Mouse (Mus musculus) cerebellum, postnatal 4 days (tissue): Measurements from ENCODE around the gene Fgfr2.

ENCODE experiments used
- DNase-seq, 2 experiments: peaks; one replicate each; pipeline ENCODE4 v3.0.0; 2022; ENCODE audit warnings: low spot score in 2 of 2, mixed read lengths in 1 of 2

Gene Fgfr2

GRCm38 (mm10) chr7:132183892-132184404 is 939.2 kb downstream of the Fgfr2 start:
- peak in 1 of 2 experiments; percentile 35 for DNase-seq

GRCm38 (mm10) chr7:132181586-132182198 is 941.5 kb downstream of the Fgfr2 start:
- no peak for DNase-seq

- DNase-seq = no peak
Observed at GRCm38 (mm10) chr7:132181042-132181441, 942.1 kb downstream of the Fgfr2 start.

DNA sequence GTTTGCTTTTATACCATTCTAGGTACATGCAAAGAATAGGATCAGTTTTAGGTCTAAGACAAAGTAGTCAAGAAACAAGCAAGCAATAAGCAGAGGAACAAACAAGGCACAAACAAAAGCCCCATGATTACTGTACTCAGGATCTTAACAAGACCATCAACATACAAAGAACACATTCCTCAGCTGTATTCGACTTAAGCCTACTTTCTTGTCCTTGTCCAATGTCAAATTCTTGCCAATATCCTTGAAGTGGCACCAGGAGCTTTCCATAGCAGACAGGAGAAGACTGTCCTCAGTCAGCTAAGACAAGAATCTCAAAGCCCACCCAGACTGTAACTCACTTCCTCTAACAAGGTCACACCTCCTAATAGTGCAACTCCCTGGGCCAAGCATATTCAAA is 944.1 kb downstream of the Fgfr2 start:
- DNase-seq = no peak

- no peak for DNase-seq
Observed at GRCm38 (mm10) chr7:132174787-132175186, 948.4 kb downstream of the Fgfr2 start.

GRCm38 (mm10) chr7:132174296-132174695 is 948.9 kb downstream of the Fgfr2 start:
- DNase-seq = no peak

DNA sequence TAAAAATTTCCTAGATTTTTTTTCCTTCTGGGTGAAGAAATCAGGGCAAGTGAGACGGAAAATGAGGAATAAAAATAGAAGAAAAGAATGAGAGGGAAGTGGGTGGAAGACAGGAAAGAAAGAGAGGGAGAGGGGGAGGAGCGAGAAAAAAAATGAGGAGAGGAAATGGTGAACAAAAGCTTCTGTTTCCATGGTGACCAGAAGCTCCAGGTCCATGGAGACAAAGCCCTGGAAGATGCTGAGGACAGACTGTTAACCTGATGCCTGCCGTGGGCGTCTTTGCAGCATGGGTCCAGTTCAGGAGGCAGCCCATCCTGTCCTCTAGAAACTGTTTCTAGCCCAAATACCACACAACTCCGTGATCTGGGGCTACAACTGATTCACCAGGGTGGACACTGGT is 950.9 kb downstream of the Fgfr2 start:
- DNase-seq = no peak

- no peak for DNase-seq
Observed at GRCm38 (mm10) chr7:132171716-132172115, 951.4 kb downstream of the Fgfr2 start.

GRCm38 (mm10) chr7:132169419-132170169 is 953.6 kb downstream of the Fgfr2 start:
- no peak for DNase-seq

DNA sequence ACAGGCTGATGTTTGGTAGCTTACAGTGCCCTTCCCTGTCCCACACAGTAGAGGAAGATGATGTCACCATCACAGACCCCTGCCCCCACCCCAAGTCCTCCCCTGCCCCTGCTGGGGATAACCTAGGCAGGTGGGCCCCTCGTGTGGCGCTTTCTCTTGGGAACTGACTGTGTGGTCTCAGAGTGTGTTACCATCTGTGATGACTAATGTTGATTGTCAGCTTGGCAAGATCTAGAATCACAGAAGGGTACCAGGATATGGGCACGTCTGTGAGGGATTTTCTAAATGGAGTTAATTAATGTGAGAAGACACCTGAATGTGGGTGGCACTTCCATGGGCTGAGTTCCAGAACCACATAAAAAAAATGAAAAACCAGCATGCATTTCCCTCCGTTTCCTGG is 955.9 kb downstream of the Fgfr2 start:
- DNase-seq = no peak

DNA sequence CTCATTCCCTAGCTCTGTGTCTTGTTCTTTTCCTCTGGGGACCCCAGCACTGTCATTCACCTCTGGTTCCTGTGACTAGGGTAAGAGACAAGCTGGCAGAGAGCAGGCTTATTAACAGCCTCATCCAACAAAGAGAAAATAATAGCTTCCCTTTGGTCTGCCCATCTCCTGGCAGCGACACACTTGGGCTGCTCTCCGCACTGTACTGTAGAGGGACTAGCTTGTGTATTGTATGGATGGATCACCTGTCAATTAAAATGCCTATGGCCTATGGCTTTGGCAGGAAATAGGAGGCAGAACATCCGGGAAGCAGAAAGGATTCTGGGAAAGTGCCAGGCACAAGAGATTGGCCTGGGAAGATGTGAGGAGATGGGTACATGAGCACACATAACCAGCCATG is 960.9 kb downstream of the Fgfr2 start:
- no peak for DNase-seq

DNA sequence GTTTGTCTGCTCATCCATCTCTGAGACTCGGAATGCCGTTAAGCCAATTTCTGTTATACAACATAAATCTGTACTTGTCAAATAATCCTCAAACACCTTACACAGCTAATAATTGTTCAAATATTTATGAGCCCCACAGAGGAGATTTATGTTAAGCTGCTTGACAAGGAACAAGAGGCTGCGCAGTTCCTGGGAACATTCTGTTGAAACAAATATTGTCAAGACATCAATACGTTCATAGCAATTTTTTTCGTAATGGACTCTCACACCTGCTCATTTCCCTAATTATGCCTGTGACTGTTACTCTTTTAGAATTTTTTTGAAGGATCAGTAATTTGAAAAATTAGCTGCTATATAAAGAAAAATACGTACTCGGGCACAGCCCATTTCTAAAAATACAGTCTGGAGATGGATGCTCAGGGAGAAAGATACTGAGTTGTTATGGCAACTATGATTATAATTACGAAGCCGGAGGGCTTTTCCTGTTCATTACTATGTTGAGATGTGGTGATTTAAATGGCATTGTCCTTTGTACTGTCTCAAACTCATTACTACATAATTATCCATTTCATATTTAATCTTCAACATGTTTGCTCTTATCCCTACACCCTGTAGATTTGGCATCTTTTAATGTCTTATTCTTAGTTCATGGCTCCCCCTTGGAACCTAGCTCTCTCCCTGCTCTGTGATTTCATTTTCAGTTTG is 964.7 kb downstream of the Fgfr2 start:
- no peak for DNase-seq

GRCm38 (mm10) chr7:132154368-132154961 is 968.7 kb downstream of the Fgfr2 start, which contains the start of gene Cpxm2:
Gene Cpxm2, minus strand, starts transcription at chr7:132154739.
- DNase-seq = no peak

GRCm38 (mm10) chr7:132153725-132154147 is 969.4 kb downstream of the Fgfr2 start:
- DNase-seq = peak in 1 of 2 experiments; percentile 24

- no peak for DNase-seq
Observed at GRCm38 (mm10) chr7:132145227-132145800, 977.8 kb downstream of the Fgfr2 start.

DNA sequence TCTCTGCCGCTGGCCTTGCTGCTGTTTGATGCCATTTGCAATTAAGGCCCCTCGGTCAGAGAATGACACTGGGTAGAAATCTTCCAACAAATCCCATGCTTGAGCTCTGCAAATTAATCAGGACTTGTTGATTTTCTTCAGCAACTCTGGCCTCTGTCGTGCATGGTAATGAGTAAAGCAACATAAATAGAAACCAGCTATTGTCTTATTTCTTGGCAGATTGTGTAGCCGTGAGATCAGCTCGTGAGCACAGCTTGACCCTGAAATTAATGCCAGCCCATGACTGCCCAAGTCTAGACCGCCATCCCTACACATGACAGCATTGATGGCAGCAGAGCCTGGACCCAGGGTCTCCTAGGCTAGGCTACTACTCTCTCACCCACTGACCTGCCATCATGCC is 994.5 kb downstream of the Fgfr2 start:
- no peak for DNase-seq

DNA sequence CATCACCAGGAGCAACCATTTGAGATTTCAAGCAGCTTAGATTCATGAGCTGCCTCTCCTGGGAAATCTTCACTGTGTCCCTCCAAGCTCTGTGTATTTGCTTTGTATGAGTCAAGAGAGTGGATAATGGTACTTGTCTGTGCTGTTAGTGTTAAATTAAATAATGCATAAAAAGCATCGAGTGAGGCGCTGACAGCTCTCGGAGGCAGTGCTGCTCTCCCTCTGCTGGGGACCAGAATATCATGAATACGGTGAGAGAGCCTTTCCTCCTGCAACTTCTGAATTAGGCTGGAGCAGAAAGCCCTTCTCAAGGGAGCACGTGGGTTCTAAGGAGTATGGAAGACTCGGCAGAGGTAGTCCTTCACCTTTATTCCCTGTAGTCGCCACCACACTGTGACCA is 998.2 kb downstream of the Fgfr2 start:
- DNase-seq = no peak

DNA sequence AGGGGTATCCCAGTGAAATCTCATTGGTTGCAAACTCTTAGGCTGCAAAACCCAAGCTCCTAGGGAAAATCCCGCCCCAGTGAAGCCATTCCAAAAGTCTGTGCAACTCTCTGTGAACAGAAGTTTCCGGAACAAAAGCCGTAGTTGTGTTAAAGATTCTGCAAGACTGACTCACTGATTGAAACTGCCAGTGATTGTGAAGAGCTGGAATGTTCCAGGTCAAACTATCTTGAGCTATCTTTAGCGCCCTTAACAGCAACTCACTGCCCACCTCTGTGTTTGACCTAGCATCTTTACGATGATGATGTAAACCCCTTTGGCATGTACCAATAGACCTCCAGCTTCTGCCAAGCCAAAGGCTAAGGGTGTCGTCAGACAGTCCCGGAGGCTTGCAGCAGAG is 999.9 kb downstream of the Fgfr2 start:
- no peak for DNase-seq

GRCm38 (mm10) chr7:132119817-132120216 is 1003.3 kb downstream of the Fgfr2 start:
- DNase-seq = no peak

- no peak for DNase-seq
Observed at GRCm38 (mm10) chr7:132111770-132112169, 1011.4 kb downstream of the Fgfr2 start.

DNA sequence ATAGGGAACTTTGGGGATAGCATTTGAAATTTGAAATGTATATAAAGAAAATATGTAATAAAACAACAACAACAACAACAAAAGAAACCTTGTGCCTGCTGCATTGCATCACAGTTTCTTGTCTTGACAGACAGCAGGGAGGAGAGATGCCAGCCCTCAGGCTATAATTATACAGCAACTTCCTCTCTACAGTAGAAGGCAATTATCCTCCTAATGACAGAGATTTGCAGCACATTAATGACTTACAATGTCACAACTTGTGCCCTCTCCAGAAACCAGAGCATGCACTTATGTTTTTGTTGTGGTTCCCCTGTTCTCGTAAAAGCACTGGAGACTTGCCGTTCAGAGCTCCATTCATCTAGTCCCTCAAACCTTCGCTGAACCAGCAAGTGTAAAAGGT is 1012.8 kb downstream of the Fgfr2 start:
- no peak for DNase-seq

DNA sequence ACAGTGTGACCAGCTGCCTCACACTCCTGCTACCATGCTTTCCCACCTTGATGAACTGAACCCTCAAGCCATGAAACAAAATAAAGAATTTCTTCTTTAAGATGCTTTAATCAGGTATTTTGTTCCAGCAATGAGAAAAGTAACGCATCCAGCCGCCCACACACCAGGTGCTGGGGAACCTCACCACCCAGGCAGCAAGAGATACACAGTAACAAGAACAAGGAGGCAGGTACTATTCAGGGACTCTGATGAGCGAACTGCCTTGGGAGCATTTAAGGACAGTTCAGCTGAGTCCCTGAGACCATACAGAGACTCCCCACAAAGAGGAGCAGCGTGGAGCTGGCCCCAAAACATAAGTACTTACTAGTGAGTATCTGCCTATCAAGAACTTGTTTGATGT is 1016.3 kb downstream of the Fgfr2 start:
- no peak for DNase-seq
